Mouse (Mus musculus) E14TG2a.4 (cell line): ENCODE results near the gene Tacr1.

Experiments used
- CTCF ChIP-seq: conservative IDR thresholded peaks from 2 replicates; pipeline ENCODE4 v1.5.1; 2014; ENCODE audit warnings: low read length
- NANOG ChIP-seq: IDR thresholded peaks from 2 replicates; pipeline ENCODE4 v1.6.1; 2014; ENCODE audit warnings: borderline replicate concordance, low read length, mixed read lengths

DNA sequence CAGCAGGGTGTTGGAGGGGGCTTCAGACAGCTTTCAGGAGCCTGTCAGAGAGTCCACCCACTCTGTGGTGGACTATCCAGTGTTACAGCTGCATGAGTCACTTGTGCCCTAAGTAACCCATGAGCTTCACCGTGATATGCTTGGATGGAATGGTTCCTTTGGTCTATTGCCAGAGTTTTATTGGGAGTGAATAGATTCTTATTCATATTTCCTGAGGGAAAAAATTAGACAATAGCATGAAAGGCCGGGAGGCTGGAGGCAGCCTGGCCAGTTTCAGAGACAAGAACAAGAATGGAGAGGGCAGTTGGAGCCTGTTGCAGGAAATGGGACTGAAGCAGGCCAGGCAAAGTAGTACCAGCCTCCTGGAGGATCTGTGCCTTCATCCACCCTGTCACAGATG, 126.5 kb downstream of the Tacr1 start:
- TF ChIP-seq CTCF = no peak
- no peak for TF ChIP-seq NANOG
